Mouse (Mus musculus) lung, adult 2 months (tissue): Measurements from ENCODE around the gene Zbtb20.

Experiments used
- CTCF ChIP-seq: fragments of 200-500 bp; IDR thresholded peaks from 2 replicates; pipeline ENCODE4 v1.5.1; 2011; ENCODE audit warnings: mild to moderate bottlenecking, low read length, control low read depth; ENCODE audit not compliant: insufficient read depth
- POLR2A ChIP-seq: fragments of 200-500 bp; IDR thresholded peaks from 2 replicates; pipeline ENCODE4 v1.6.1; 2011; ENCODE audit warnings: low read depth, mild to moderate bottlenecking, control low read depth, low read length, borderline replicate concordance; ENCODE audit errors: extremely low read depth

GRCm38 (mm10) chr16:43253746-43254145 is 378.1 kb downstream of the Zbtb20 start:
- TF ChIP-seq CTCF = no peak
- TF ChIP-seq POLR2A = no peak
